Mouse (Mus musculus) embryonic facial prominence, embryonic 13.5 days (tissue): ENCODE results near the gene Rpa1. TPM values are rescaled to one million over a fixed set of nuclear protein-coding genes. Genes with fewer than 3 reads are reported as not detected.

Source experiments
- ATAC-seq: fragments of 200-750 bp; cut with Nextera tagmentation; 2 replicates; pipeline ENCODE4 v1.8.0; 2017; ENCODE audit warnings: low read depth; ENCODE audit not compliant: insufficient number of reproducible peaks, insufficient read depth, low FRiP score, low TSS enrichment
- H3K27ac ChIP-seq: fragments of 300-500 bp; sonication (generic); 2 replicates; pipeline ENCODE4 v1.5.1; 2015; ENCODE audit warnings: moderate library complexity, mild to moderate bottlenecking, inconsistent platforms
- H3K27me3 ChIP-seq: fragments of 300-500 bp; sonication (generic); 2 replicates; pipeline ENCODE4 v1.6.1; 2015; ENCODE audit warnings: mild to moderate bottlenecking, inconsistent platforms
- H3K36me3 ChIP-seq: fragments of 300-500 bp; sonication (generic); 2 replicates; pipeline ENCODE4 v1.6.1; 2015; ENCODE audit warnings: mild to moderate bottlenecking, inconsistent platforms
- H3K4me1 ChIP-seq: fragments of 300-500 bp; sonication (generic); 2 replicates; pipeline ENCODE4 v1.6.1; 2015; ENCODE audit warnings: inconsistent platforms
- H3K4me2 ChIP-seq: fragments of 300-500 bp; sonication (generic); 2 replicates; pipeline ENCODE4 v1.6.1; 2015; ENCODE audit warnings: moderate library complexity, mild to moderate bottlenecking, inconsistent platforms
- H3K4me3 ChIP-seq: fragments of 300-500 bp; sonication (generic); 2 replicates; pipeline ENCODE4 v1.5.1; 2015; ENCODE audit warnings: mild to moderate bottlenecking, inconsistent platforms
- H3K9ac ChIP-seq: fragments of 300-500 bp; sonication (generic); 2 replicates; pipeline ENCODE4 v1.6.1; 2015; ENCODE audit warnings: mild to moderate bottlenecking, inconsistent platforms
- H3K9me3 ChIP-seq: fragments of 300-500 bp; sonication (generic); 2 replicates; pipeline ENCODE4 v1.6.1; 2016; ENCODE audit warnings: inconsistent platforms
- WGBS: fragments of 180-500 bp; shearing (Covaris S2); methylation state at CpG from one replicate; pipeline ENCODE4 v1.1.7; 2015; ENCODE audit warnings: mixed read lengths; 5-methylcytosine and 5-hydroxymethylcytosine counted together
- polyA plus RNA-seq: library from polyadenylated mRNA; unstranded; fragments of >200 nt; fragmentation: Nextera tagmentation; extraction: Ambion mirVana; gene quantifications from 2 replicates; pipeline ENCODE4 v1.2.1, GENCODE M21; 2015

Gene Rpa1
- polyA plus RNA-seq, 1 experiment from 2014 or later: 120 TPM

GRCm38 (mm10) chr11:75282496-75283120 is 65.5 kb downstream of the Rpa1 start:
- ATAC-seq: no peak
- Histone ChIP-seq H3K27me3 (peaks cover 49% of the 10 kb centered on the region), H3K4me2 (peak overlapping the region; percentile 52), H3K4me1 (peaks cover 41% of the 10 kb centered on the region), H3K4me3 (0 out of 2 replicates have a peak overlapping the region, but pooled peaks have one; percentile 21), H3K27ac (no peak overlapping the region), H3K9me3 (no peaks in the 10 kb centered on the region), H3K9ac (no peak overlapping the region), H3K36me3 (no peaks in the 10 kb centered on the region)
- 11% methylated on average over 13 of the region's 13 CpGs for WGBS

- no peaks in the 10 kb centered on the region for H3K36me3 ChIP-seq
- H3K4me2 ChIP-seq: peak overlapping the region; percentile 52
- H3K27me3 ChIP-seq: peaks cover 49% of the 10 kb centered on the region
- peaks cover 41% of the 10 kb centered on the region for H3K4me1 ChIP-seq
- WGBS: 5% methylated on average over 29 of the region's 29 CpGs
- no peaks in the 10 kb centered on the region for H3K9me3 ChIP-seq
- no peak overlapping the region for H3K27ac ChIP-seq
- H3K4me3 ChIP-seq: peak overlapping the region; percentile 21; the same call in 1 of the 2 replicates
- ATAC-seq: no peak
- 0 out of 2 replicates have a peak overlapping the region, but pooled peaks have one; percentile 16 for H3K9ac ChIP-seq
Measured at GRCm38 (mm10) chr11:75281380-75282256, 66.5 kb downstream of the Rpa1 start.

- H3K27me3 ChIP-seq: peaks cover 49% of the 10 kb centered on the region
- H3K4me2 ChIP-seq: 0 out of 2 replicates have a peak overlapping the region, but pooled peaks have one; percentile 52
- WGBS: 35% methylated on average over 5 of the region's 5 CpGs
- H3K36me3 ChIP-seq: no peaks in the 10 kb centered on the region
- H3K4me3 ChIP-seq: no peak overlapping the region
- H3K27ac ChIP-seq: no peak overlapping the region
- no peaks in the 10 kb centered on the region for H3K9me3 ChIP-seq
- ATAC-seq: no peak
- peaks cover 42% of the 10 kb centered on the region for H3K4me1 ChIP-seq
- H3K9ac ChIP-seq: no peak overlapping the region
Measured at GRCm38 (mm10) chr11:75280435-75281001, 67.6 kb downstream of the Rpa1 start.

GRCm38 (mm10) chr11:75280066-75280410 is 68.1 kb downstream of the Rpa1 start:
- Histone ChIP-seq H3K4me2 (no peak overlapping the region), H3K27me3 (peaks cover 49% of the 10 kb centered on the region), H3K27ac (no peak overlapping the region), H3K9ac (no peak overlapping the region), H3K4me1 (peaks cover 46% of the 10 kb centered on the region), H3K9me3 (no peaks in the 10 kb centered on the region), H3K4me3 (no peak overlapping the region), H3K36me3 (no peaks in the 10 kb centered on the region)
- no peak for ATAC-seq
- WGBS: 49% methylated on average over 5 of the region's 5 CpGs

- Histone ChIP-seq H3K4me2 (peak overlapping the region; percentile 53), H3K36me3 (no peaks in the 10 kb centered on the region), H3K9ac (0 out of 2 replicates have a peak overlapping the region, but pooled peaks have one; percentile 36), H3K4me3 (peak overlapping the region; percentile 27), H3K9me3 (no peaks in the 10 kb centered on the region), H3K27me3 (peaks cover 51% of the 10 kb centered on the region), H3K4me1 (peaks cover 52% of the 10 kb centered on the region), H3K27ac (no peak overlapping the region)
- ATAC-seq: no peak
- WGBS: 7% methylated on average over 16 of the region's 16 CpGs
Measured at GRCm38 (mm10) chr11:75279342-75280065, 68.6 kb downstream of the Rpa1 start.

- H3K9ac ChIP-seq: 0 out of 2 replicates have a peak overlapping the region, but pooled peaks have one; percentile 36
- peak overlapping the region; percentile 53 for H3K4me2 ChIP-seq
- peak overlapping the region; percentile 27 for H3K4me3 ChIP-seq
- no peak overlapping the region for H3K27ac ChIP-seq
- no peaks in the 10 kb centered on the region for H3K9me3 ChIP-seq
- H3K36me3 ChIP-seq: no peaks in the 10 kb centered on the region
- no peak for ATAC-seq
- 12% methylated on average over 4 of the region's 4 CpGs for WGBS
- H3K27me3 ChIP-seq: peaks cover 49% of the 10 kb centered on the region
- H3K4me1 ChIP-seq: peaks cover 52% of the 10 kb centered on the region
Measured at GRCm38 (mm10) chr11:75279013-75279341, 69.1 kb downstream of the Rpa1 start.

GRCm38 (mm10) chr11:75278115-75278514 is 70.0 kb downstream of the Rpa1 start:
- Histone ChIP-seq H3K4me3 (no peak overlapping the region), H3K4me1 (peaks cover 58% of the 10 kb centered on the region), H3K9me3 (no peaks in the 10 kb centered on the region), H3K4me2 (no peak overlapping the region), H3K36me3 (no peaks in the 10 kb centered on the region), H3K27ac (no peak overlapping the region), H3K27me3 (peaks cover 43% of the 10 kb centered on the region), H3K9ac (no peak overlapping the region; the same call in 1 of the 2 replicates)
- whole genome bisulfite sequencing: 45% methylated on average over 7 of the region's 7 CpGs
- no peak for ATAC-seq

GRCm38 (mm10) chr11:75275035-75275434 is 73.1 kb downstream of the Rpa1 start:
- no peak overlapping the region for H3K27ac ChIP-seq
- peak; percentile 24; the same call in 1 of the 2 replicates for ATAC-seq
- 21% methylated on average over 6 of the region's 6 CpGs for WGBS
- peaks cover 29% of the 10 kb centered on the region for H3K4me1 ChIP-seq
- H3K36me3 ChIP-seq: no peaks in the 10 kb centered on the region
- H3K9ac ChIP-seq: peak overlapping the region; percentile 52
- H3K4me2 ChIP-seq: 0 out of 2 replicates have a peak overlapping the region, but pooled peaks have one; percentile 5
- H3K9me3 ChIP-seq: no peaks in the 10 kb centered on the region
- peaks cover 17% of the 10 kb centered on the region for H3K27me3 ChIP-seq
- no peak overlapping the region for H3K4me3 ChIP-seq

- Histone ChIP-seq H3K4me1 (peaks cover 18% of the 10 kb centered on the region), H3K27ac (no peak overlapping the region), H3K4me3 (no peak overlapping the region), H3K4me2 (peak overlapping the region; percentile 14), H3K9ac (peak overlapping the region; percentile 21; the same call in 1 of the 2 replicates), H3K9me3 (no peaks in the 10 kb centered on the region), H3K36me3 (no peaks in the 10 kb centered on the region), H3K27me3 (peaks cover 9% of the 10 kb centered on the region)
- 10% methylated on average over 8 of the region's 8 CpGs for WGBS
- ATAC-seq: no peak
Measured at GRCm38 (mm10) chr11:75273466-75273865, 74.7 kb downstream of the Rpa1 start.

GRCm38 (mm10) chr11:75270985-75271434 is 77.1 kb downstream of the Rpa1 start:
- Histone ChIP-seq H3K4me1 (peaks cover 18% of the 10 kb centered on the region), H3K9me3 (no peaks in the 10 kb centered on the region), H3K27ac (no peak overlapping the region), H3K4me2 (no peak overlapping the region), H3K9ac (no peak overlapping the region), H3K4me3 (no peak overlapping the region), H3K27me3 (peaks cover 9% of the 10 kb centered on the region), H3K36me3 (no peaks in the 10 kb centered on the region)
- ATAC-seq: no peak
- WGBS: 75% methylated on average over 7 of the region's 7 CpGs
